Mouse (Mus musculus) brain, embryonic 14.5 days (tissue): ENCODE measurements around the gene Mrpl17.

Experiments
- CTCF ChIP-seq: fragments of 200-500 bp; IDR thresholded peaks from 2 replicates; pipeline ENCODE4 v1.5.1; 2012; ENCODE audit warnings: inconsistent platforms, mild to moderate bottlenecking, moderate library complexity, borderline replicate concordance; ENCODE audit not compliant: insufficient read depth, insufficient read length; ENCODE audit errors: extremely low read depth
- POLR2A ChIP-seq: fragments of 200-500 bp; IDR thresholded peaks from 2 replicates; pipeline ENCODE4 v1.6.1; 2012; ENCODE audit warnings: mild to moderate bottlenecking, inconsistent platforms, borderline replicate concordance; ENCODE audit not compliant: poor library complexity, insufficient read depth, insufficient read length, severe bottlenecking; ENCODE audit errors: extremely low read depth

DNA sequence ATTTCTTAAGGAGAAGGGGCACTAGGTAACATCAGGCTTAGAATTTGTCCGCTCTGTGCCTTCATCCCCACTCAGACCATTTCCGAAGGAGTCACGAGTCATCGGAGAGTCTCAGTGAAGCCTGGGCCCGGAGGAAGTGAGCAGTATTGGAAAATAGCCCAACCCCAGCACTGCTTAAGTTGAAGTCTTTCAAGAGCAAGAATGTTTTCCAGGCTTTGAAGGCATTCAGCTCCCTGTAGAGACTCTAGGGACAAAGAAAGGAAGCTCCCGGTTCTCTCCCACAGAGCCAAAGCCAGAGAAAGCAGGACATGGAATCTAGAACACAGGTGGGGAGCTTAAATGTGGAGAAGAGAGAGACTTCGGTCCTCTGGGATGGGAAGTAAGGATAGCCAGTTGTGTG lies 17.2 kb downstream of the Mrpl17 start:
- TF ChIP-seq CTCF (no peak), POLR2A (no peak)
